Mouse (Mus musculus) adrenal gland, postnatal 25 days (tissue): ENCODE data around the gene Slc38a10. TPM values are rescaled to one million over a fixed set of nuclear protein-coding genes. Genes with fewer than 3 reads are reported as not detected.

Experiments used
- DNase-seq: peaks from one replicate; pipeline ENCODE4 v3.0.0; 2021; ENCODE audit warnings: mixed read lengths
- microRNA-seq, 2 experiments: library from miRNA; unstranded; fragments of <30 nt; microRNA quantifications; one replicate each; pipeline ENCODE4 v1.2.0; 2021
- total RNA-seq: library from RNA; stranded (reverse); gene quantifications from 2 replicates; pipeline ENCODE4 v1.2.3, GENCODE M21; 2021

Gene Slc38a10
- total RNA-seq, 1 experiment from 2014 or later = 163 TPM

GRCm38 (mm10) chr11:120055953-120056732, 95.0 kb downstream of the Slc38a10 start:
- no peak for DNase-seq

Small RNAs within 50 kb of the gene (microRNA-seq; reads per million reads assigned to microRNA genes)
- gene Gm25948 = 0 to 0.34 reads per million in 2 experiments

Other genes starting within 250 kb of the Slc38a10 start
- 33.9 and 43.4 TPM in 2 replicates for gene Chmp6, start 237.9 kb downstream of the Slc38a10 start, total RNA-seq
- 12.0 and 17.0 TPM in 2 replicates for gene Baiap2, start 208.6 kb downstream of the Slc38a10 start, total RNA-seq
- gene Aatk, start 104.2 kb downstream of the Slc38a10 start, total RNA-seq = 11.8 and 15.5 TPM in 2 replicates
- gene Cep131, start 64.5 kb downstream of the Slc38a10 start, total RNA-seq = 194 and 411 TPM in 2 replicates
- gene Tepsin, start 52.6 kb downstream of the Slc38a10 start, total RNA-seq = 17.1 and 18.1 TPM in 2 replicates
- gene Ndufaf8, start 52.4 kb downstream of the Slc38a10 start, total RNA-seq = 57.7 and 60.1 TPM in 2 replicates
- 23.8 and 25.8 TPM in 2 replicates for gene Bahcc1, start 81.6 kb upstream of the Slc38a10 start, total RNA-seq
- 1,036 and 1,352 TPM in 2 replicates for gene Actg1, start 197.2 kb upstream of the Slc38a10 start, total RNA-seq
- 0.79 TPM in 1 of 2 replicates, not detected in the other for gene Fscn2, start 210.2 kb upstream of the Slc38a10 start, total RNA-seq
- 35.8 and 55.1 TPM in 2 replicates for gene Faap100, start 227.4 kb upstream of the Slc38a10 start, total RNA-seq